Comparison of ENCODE assay signal across 7 mouse cellular contexts in the genomic region with DNA sequence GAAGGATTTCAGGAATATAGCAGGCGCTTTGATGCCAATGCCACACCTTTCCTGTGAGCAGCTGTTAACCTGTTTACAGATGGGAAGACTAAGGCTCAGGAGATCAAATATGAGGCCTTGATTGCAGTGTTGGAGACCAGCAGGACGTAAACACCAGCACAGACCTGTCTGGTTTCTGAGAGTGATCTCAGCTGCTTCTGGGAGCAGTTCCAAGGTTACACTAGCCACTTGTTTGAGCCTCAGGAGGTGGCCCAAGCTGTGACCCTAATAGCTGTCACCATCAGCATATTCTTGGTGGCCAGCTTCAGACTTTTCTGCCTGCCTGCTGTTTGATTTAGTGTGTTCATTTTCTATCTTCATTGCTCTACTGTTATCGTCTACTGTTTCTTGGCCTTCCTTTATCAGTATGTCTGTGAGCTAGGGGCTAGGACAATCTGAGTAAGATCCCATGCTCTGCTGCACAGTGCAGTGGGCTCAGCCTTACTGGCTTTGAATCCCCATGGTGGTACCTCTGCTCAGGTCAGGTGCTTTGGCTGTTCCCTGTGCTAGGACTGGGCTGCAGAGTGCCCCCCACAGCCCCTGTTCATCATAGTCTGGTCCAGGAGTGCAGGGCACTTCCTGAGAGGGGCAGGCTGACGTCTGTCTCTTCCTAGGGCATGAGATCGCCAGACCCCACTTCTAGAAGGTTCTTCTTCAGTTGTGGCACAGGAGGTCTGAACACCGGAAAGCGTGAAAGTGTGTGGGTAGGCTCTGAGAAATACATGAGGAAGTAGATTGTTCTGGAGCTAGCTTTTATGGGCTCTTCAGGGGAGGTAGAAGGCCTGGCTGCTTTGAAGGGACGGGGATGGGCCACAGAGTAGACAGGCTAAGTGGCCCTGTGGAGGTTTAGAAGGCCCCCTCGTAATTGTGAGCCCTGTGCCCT. TPM values are rescaled to one million over a fixed set of nuclear protein-coding genes. Genes with fewer than 3 reads are reported as not detected.
A peak's percentile ranks its signal among the peaks of the same experiment; 100 is the strongest.
DNase-seq lines count a peak whose midpoint lies in the region; ATAC-seq and TF ChIP-seq lines count a peak whose summit lies in the region.

No protein-coding gene starts in this region.

- no peaks in the 10 kb centered on the region for H3K27me3 ChIP-seq in kidney, adult 2 months (replicated peaks; ENCODE audit: control insufficient read depth, insufficient read depth, low read length)
- H3K27me3 ChIP-seq in limb, embryonic 15.5 days, result no peaks in the 10 kb centered on the region
- H3K27me3 ChIP-seq in forebrain, embryonic 12.5 days, result no peaks in the 10 kb centered on the region

- no peaks in the 10 kb centered on the region; the same call in none of the 2 replicates for H3K36me3 ChIP-seq in kidney, adult 2 months (ENCODE audit: control insufficient read depth, insufficient read depth, low read length)
- H3K36me3 ChIP-seq in limb, embryonic 15.5 days, result peaks cover 25% of the 10 kb centered on the region
- peaks cover 30% of the 10 kb centered on the region for H3K36me3 ChIP-seq in forebrain, embryonic 12.5 days (replicated peaks)

- no peak for TF ChIP-seq POLR2A in kidney, adult 2 months (IDR thresholded peaks at IDR 0.05; ENCODE audit: low read depth, low read length)

- TF ChIP-seq CTCF in kidney, adult 2 months (conservative IDR thresholded peaks at IDR 0.05; ENCODE audit: insufficient read depth, insufficient read length, low read depth, low read length), result no peak

- no peak overlapping the region for H3K4me2 ChIP-seq in limb, embryonic 15.5 days
- H3K4me2 ChIP-seq in forebrain, embryonic 12.5 days, result no peak overlapping the region

- ATAC-seq in CD4-positive, CD25-positive, alpha-beta regulatory T cell, adult 4 months, result peak; percentile 87
- ATAC-seq in limb, embryonic 15.5 days (ENCODE audit: insufficient number of reproducible peaks, low FRiP score, low TSS enrichment, low read depth), result 0 out of 2 replicates have a peak, but pooled peaks have one; percentile 30
- ATAC-seq in forebrain, embryonic 12.5 days (ENCODE audit: low FRiP score), result no peak

- DNase-seq in kidney, adult 2 months, result peak; percentile 54
- DNase-seq in kidney, adult 18-20 months, result no peak
- peak; percentile 67 for DNase-seq in brain, adult 2 months (ENCODE audit: low read depth, low spot score)
- DNase-seq in left cerebral cortex, postnatal 25 days (ENCODE audit: low spot score in 2 of 2), result no peak

- H3K27ac ChIP-seq in kidney, adult 2 months (ENCODE audit: insufficient read depth, low read depth, low read length), result 0 out of 2 replicates have a peak overlapping the region, but pooled peaks have one; percentile 37
- no peak overlapping the region for H3K27ac ChIP-seq in limb, embryonic 15.5 days
- H3K27ac ChIP-seq in forebrain, embryonic 12.5 days, result no peak overlapping the region

- intact Hi-C loops in left cerebral cortex, postnatal 25 days (cut with DNase I), result no loop called here

- H3K4me3 ChIP-seq in kidney, adult 2 months (ENCODE audit: insufficient read depth, low read depth, low read length), result no peak overlapping the region
- H3K4me3 ChIP-seq in limb, embryonic 15.5 days, result no peak overlapping the region
- no peak overlapping the region for H3K4me3 ChIP-seq in forebrain, embryonic 12.5 days (replicated peaks)

- 49% methylated on average over 9 of the region's 9 CpGs for WGBS in kidney, adult 2 months
- 66% methylated on average over 9 of the region's 9 CpGs for WGBS in limb, embryonic 15.5 days
- WGBS in forebrain, embryonic 12.5 days, result 88% methylated on average over 9 of the region's 9 CpGs

- H3K9me3 ChIP-seq in limb, embryonic 15.5 days, result no peaks in the 10 kb centered on the region
- H3K9me3 ChIP-seq in forebrain, embryonic 12.5 days, result no peaks in the 10 kb centered on the region

- no peak overlapping the region for H3K9ac ChIP-seq in limb, embryonic 15.5 days
- no peak overlapping the region for H3K9ac ChIP-seq in forebrain, embryonic 12.5 days

- H3K4me1 ChIP-seq in kidney, adult 2 months (ENCODE audit: control insufficient read depth, insufficient read depth, low read length), result peaks cover 27% of the 10 kb centered on the region
- H3K4me1 ChIP-seq in limb, embryonic 15.5 days, result peaks cover 8% of the 10 kb centered on the region
- H3K4me1 ChIP-seq in forebrain, embryonic 12.5 days, result peaks cover 8% of the 10 kb centered on the region

RNA-seq across cellular contexts. Expression of a gene that starts 6.4 kb away (rescaled TPM):
- 328 and 349 TPM in 2 replicates for polyA plus RNA-seq in kidney, adult 2 months (2012; rRNA removed)
- 100 to 1,000 TPM; 111 to 123 TPM for polyA plus RNA-seq in CD4-positive, CD25-positive, alpha-beta regulatory T cell, adult 4 months (2017; shearing (Covaris generic))
- 145 and 155 TPM in 2 replicates for polyA plus RNA-seq in limb, embryonic 15.5 days (2015; fragmentation: Nextera tagmentation; extraction: Ambion mirVana)
- 100 to 1,000 TPM; 123 to 129 TPM for total RNA-seq in left cerebral cortex, postnatal 25 days (2021)
- polyA plus RNA-seq in forebrain, embryonic 12.5 days (2016; fragmentation: Nextera tagmentation; extraction: Ambion mirVana), result 133 and 136 TPM in 2 replicates

RNA-seq across cellular contexts. Expression of a gene that starts 33.1 kb away (rescaled TPM):
- polyA plus RNA-seq in kidney, adult 2 months (2012; rRNA removed), result 0.03 TPM in 2 replicates
- polyA plus RNA-seq in CD4-positive, CD25-positive, alpha-beta regulatory T cell, adult 4 months (2017; shearing (Covaris generic)), result not detected
- 0.02 and 0.06 TPM in 2 replicates for polyA plus RNA-seq in limb, embryonic 15.5 days (2015; fragmentation: Nextera tagmentation; extraction: Ambion mirVana)
- total RNA-seq in left cerebral cortex, postnatal 25 days (2021), result under 1 TPM; 0.41 to 0.60 TPM
- 0.12 and 0.15 TPM in 2 replicates for polyA plus RNA-seq in forebrain, embryonic 12.5 days (2016; fragmentation: Nextera tagmentation; extraction: Ambion mirVana)

Comparison
In these comparisons a context has a peak if more than half of its experiments do, and no peak if none do; other contexts are left out.
1. DNase-seq: peak in kidney, adult 2 months (single experiment) and brain, adult 2 months (single experiment); none in kidney, adult 18-20 months (single experiment) and left cerebral cortex, postnatal 25 days (0 of 2).